Mouse (Mus musculus) CH12.LX (cell line): ENCODE data around the gene Rasgef1c.

ENCODE experiments used
- CHD2 ChIP-seq: IDR thresholded peaks from 2 replicates; pipeline ENCODE4 v1.6.1; 2011; ENCODE audit warnings: low read length, improper control_type of control experiment
- CTCF ChIP-seq, 2 experiments: IDR thresholded peaks in 1 of 2; conservative IDR thresholded peaks in 1 of 2; 2 replicates each; pipeline ENCODE4 v1.5.1; 2011 to 2012; ENCODE audit warnings: low read depth in 2 of 2, low read length in 2 of 2, improper control_type of control experiment in 1 of 2, inconsistent platforms in 1 of 2, mild to moderate bottlenecking in 1 of 2, moderate library complexity in 1 of 2
- JUND ChIP-seq: conservative IDR thresholded peaks from 2 replicates; pipeline ENCODE4 v1.6.1; 2011; ENCODE audit warnings: low read depth, low read length, improper control_type of control experiment
- MAFK ChIP-seq: IDR thresholded peaks from 2 replicates; pipeline ENCODE4 v1.6.1; 2011; ENCODE audit warnings: low read length, improper control_type of control experiment; ENCODE audit not compliant: insufficient replicate concordance
- MEF2A ChIP-seq: IDR thresholded peaks from 2 replicates; pipeline ENCODE4 v1.6.1; 2014; ENCODE audit warnings: low read depth, mild to moderate bottlenecking, inconsistent platforms, low read length, improper control_type of control experiment, borderline replicate concordance
- POLR2A ChIP-seq: IDR thresholded peaks from 2 replicates; pipeline ENCODE4 v1.6.1; 2011; ENCODE audit warnings: low read depth, mild to moderate bottlenecking, improper control_type of control experiment, low read length
- POLR2AphosphoS2 ChIP-seq: IDR thresholded peaks from 2 replicates; pipeline ENCODE4 v1.6.1; 2011; ENCODE audit warnings: low read depth, low read length, improper control_type of control experiment
- RAD21 ChIP-seq: IDR thresholded peaks from 2 replicates; pipeline ENCODE4 v1.6.1; 2011; ENCODE audit warnings: low read depth, mild to moderate bottlenecking, low read length, improper control_type of control experiment, moderate library complexity
- TCF12 ChIP-seq: IDR thresholded peaks from 2 replicates; pipeline ENCODE4 v1.6.1; 2014; ENCODE audit warnings: low read depth, mild to moderate bottlenecking, inconsistent platforms, low read length, improper control_type of control experiment
- ZKSCAN1 ChIP-seq: IDR thresholded peaks from 2 replicates; pipeline ENCODE4 v1.6.1; 2012; ENCODE audit warnings: low read depth, inconsistent platforms, low read length, improper control_type of control experiment, borderline replicate concordance

DNA sequence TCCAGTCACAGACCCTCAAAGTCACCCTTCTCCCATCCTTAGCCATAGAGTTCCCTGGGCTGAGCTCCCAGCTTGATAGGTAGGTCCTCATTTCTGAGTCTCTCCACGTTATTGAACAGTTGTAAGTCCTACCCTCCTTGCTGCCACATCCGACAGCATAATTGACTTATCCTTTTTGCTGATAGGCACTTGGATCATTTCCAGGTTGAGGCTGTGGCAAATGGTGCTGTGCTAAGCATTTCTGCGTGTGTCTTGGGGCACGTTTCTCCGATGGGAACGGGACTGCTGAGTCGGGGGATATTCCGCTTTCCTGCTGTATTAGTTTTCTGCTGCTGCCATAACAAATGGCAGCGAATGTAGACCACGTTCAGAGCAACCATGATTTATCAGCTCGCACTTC lies 7.8 kb upstream of the Rasgef1c start:
- TF ChIP-seq POLR2A (no peak), POLR2AphosphoS2 (no peak), CTCF (conservative IDR thresholded peaks at IDR 0.05 in 1 of 2, IDR thresholded peaks at IDR 0.05 in 1 of 2; ENCODE audit: low read depth in 2 of 2, low read length in 2 of 2) (no peak), JUND (no peak), CHD2 (no peak), TCF12 (no peak), MAFK (no peak), MEF2A (no peak), ZKSCAN1 (no peak), RAD21 (no peak)
